Mouse (Mus musculus) cerebellum, postnatal 25 days (tissue): ENCODE results near the gene Med21.

Source experiments
- DNase-seq, 2 experiments: peaks; one replicate each; pipeline ENCODE4 v3.0.0; 2021; ENCODE audit warnings: mixed read lengths in 2 of 2

The Med21 gene

GRCm38 (mm10) chr6:146683881-146684280 is 41.5 kb downstream of the Med21 start:
- no peak for DNase-seq

DNA sequence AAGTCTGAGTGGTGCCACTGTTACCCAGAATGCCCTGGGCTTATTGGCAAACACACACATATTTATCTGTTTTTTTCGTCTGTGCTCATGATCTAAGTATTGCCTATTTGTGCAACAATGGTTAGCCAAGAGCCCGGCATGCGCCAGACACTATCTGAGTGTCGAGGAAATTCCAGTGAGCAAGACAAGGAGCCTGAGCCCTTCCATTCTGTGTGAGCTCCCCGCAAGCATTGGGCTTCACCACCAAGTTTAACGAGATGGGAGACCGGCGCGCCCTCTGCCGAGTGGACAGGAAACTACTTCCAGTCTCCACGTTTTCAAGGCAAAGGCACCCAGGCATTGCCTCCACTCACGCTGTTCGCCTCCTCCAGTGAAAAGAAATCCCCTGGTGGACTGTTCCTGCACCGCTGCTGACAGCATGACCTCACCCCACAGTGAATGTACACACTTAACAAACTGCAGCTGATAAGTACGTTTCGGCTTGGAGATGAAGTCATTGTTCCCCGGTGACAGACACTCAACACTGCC is 43.5 kb downstream of the Med21 start:
- peak in 1 of 2 experiments; percentile 20 for DNase-seq

DNA sequence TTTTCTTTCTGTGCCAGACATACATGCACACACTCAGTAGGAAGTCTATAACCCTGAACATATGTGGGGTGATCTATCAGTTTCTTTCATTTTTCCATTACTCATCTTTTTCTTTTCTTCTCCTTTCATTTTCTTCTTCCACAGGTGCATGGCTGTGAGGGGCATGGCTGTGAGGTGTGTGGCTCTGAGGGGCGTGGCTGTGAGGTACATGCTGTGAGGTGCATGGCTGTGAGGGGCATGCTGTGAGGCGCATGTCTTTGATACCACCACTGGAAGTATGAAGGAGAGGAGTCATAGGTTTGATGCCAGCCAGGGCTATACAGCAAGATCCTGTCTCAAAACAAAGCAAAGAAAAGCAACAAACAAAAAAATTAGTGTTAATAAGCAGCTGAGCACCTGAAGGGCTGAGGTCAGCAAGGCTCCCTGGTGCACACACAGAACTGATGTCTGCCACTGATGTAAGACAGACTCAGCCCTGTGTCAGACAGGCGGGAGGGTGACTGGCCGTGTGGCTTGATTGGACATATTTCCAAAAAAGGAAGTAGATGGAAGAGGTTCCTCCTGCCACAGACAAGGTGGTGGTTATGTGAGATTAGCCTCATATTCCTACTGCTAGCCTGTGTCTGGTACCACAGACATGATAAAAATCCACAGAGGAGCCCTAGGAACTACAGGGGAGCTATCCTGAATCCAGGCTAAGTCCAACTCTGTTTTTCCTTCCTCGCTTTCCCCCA is 44.3 kb downstream of the Med21 start:
- no peak for DNase-seq

DNA sequence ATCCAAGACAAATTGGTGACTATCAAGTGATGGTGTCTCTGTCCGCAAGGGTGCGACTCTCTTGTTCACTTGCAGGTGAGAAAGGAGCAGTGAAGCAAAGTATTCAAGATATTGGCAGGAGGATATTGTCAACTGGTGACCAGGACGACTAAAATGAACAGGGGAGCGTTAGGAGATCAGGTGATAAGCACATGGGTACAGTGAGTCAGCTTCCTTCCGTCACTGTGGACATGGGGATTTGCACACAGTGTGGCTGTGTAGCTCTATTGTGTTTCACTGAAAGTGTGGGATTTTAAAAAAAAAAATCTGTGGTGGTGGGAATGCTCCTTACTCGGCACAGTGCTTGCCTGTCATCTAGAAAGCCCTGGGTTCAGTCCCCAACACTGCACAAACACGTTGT is 45.7 kb downstream of the Med21 start:
- no peak for DNase-seq

DNA sequence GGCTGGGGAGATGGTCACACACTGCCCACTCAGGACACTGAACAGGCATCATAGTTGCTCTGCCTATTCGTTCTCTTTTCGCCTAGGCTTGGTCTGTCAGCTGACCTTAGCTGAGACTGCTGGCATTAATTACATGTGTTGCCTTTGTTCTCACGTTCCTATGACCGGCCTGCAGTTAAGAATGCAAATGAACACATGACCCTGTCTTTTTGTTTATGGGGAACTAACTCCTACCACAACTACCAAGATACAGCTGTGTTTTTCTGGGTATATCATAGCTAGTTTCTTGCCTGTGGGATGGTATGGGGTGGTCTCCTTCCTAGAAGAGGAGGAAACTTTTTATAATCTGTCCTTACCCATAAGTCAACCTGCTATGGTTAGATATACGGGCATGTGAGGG is 46.5 kb downstream of the Med21 start:
- no peak for DNase-seq

DNA sequence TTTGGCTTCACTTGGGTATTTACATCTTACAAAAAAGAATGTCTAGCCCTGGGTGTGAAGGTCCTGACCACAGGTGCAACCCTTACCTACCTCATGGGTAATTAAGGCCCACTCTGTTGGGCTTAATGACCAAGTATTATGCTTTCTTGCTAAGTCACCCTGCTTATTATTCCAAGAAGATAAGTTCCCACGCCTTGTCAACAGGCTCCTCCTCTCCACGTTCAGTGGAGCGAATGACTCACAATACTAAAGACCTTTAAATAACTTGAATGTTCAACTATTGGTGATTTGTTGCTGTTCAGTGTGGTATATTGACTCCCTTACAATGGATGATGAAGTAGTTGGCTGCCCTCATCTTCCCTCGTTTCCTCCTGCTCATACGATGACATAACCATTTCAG is 55.4 kb downstream of the Med21 start:
- no peak for DNase-seq

GRCm38 (mm10) chr6:146698376-146698775 is 56.0 kb downstream of the Med21 start:
- DNase-seq: no peak
